Mouse (Mus musculus) MEL (cell line): ENCODE data around the gene Gm20708.

Experiments
- BHLHE40 ChIP-seq: IDR thresholded peaks from 2 replicates; pipeline ENCODE4 v1.6.1; 2012; ENCODE audit warnings: low read depth, mild to moderate bottlenecking, inconsistent platforms, low read length, improper control_type of control experiment, borderline replicate concordance
- CHD1 ChIP-seq: IDR thresholded peaks from 2 replicates; pipeline ENCODE4 v1.6.1; 2012; ENCODE audit warnings: low read depth, mild to moderate bottlenecking, inconsistent platforms, low read length, improper control_type of control experiment
- CTCF ChIP-seq, 3 experiments: IDR thresholded peaks in 2 of 3; conservative IDR thresholded peaks in 1 of 3; 2 replicates each; pipeline ENCODE4 v1.5.1; 2011 to 2012; ENCODE audit warnings: low read length in 3 of 3, low read depth in 2 of 3, mild to moderate bottlenecking in 2 of 3, improper control_type of control experiment in 1 of 3, inconsistent platforms in 1 of 3, mixed read lengths in 1 of 3, moderate library complexity in 1 of 3; ENCODE audit not compliant: control insufficient read depth in 1 of 3, insufficient read depth in 1 of 3, poor library complexity in 1 of 3, severe bottlenecking in 1 of 3
- EP300 ChIP-seq, 2 experiments: IDR thresholded peaks; 2 replicates each; pipeline ENCODE4 v1.6.1; 2011; ENCODE audit warnings: improper control_type of control experiment in 2 of 2, low read length in 2 of 2, low read depth in 1 of 2, mild to moderate bottlenecking in 1 of 2
- KAT2A ChIP-seq: conservative IDR thresholded peaks from 2 replicates; pipeline ENCODE4 v1.6.1; 2012; ENCODE audit warnings: low read depth, low read length, improper control_type of control experiment, inconsistent platforms
- MAX ChIP-seq: IDR thresholded peaks from 2 replicates; pipeline ENCODE4 v1.6.1; 2011; ENCODE audit warnings: low read length, improper control_type of control experiment
- POLR2A ChIP-seq, 2 experiments: IDR thresholded peaks; 2 replicates each; pipeline ENCODE4 v1.6.1; 2011 to 2012; ENCODE audit warnings: low read length in 2 of 2, mild to moderate bottlenecking in 2 of 2, control low read depth in 1 of 2, improper control_type of control experiment in 1 of 2, low read depth in 1 of 2, moderate library complexity in 1 of 2; ENCODE audit not compliant: control insufficient read depth in 1 of 2, insufficient read depth in 1 of 2, poor library complexity in 1 of 2
- SMC3 ChIP-seq: IDR thresholded peaks from 2 replicates; pipeline ENCODE4 v1.6.1; 2011; ENCODE audit warnings: low read depth, low read length, improper control_type of control experiment
- TBP ChIP-seq: IDR thresholded peaks from 2 replicates; pipeline ENCODE4 v1.8.0; 2011; ENCODE audit warnings: low read depth, low read length, improper control_type of control experiment

- TF ChIP-seq EP300 (IDR thresholded peaks at IDR 0.05; ENCODE audit: low read depth in 1 of 2, low read length in 2 of 2) (peak; percentile 78 to 82), CHD1 (no peak), TBP (no peak), POLR2A (IDR thresholded peaks at IDR 0.05; ENCODE audit: control insufficient read depth in 1 of 2, insufficient read depth in 1 of 2, low read depth in 1 of 2, low read length in 2 of 2, poor library complexity in 1 of 2) (no peak), CTCF (IDR thresholded peaks at IDR 0.05 in 2 of 3, conservative IDR thresholded peaks at IDR 0.05 in 1 of 3; ENCODE audit: control insufficient read depth in 1 of 3, insufficient read depth in 1 of 3, low read depth in 2 of 3, low read length in 3 of 3, poor library complexity in 1 of 3, severe bottlenecking in 1 of 3) (no peak), BHLHE40 (peak; percentile 39; the same call in 1 of the 2 replicates), MAX (no peak), KAT2A (peak; percentile 32; the same call in 1 of the 2 replicates), SMC3 (no peak)
These were observed 20.9 kb downstream of the Gm20708 start for GRCm38 (mm10) chr11:117830401-117830800.
